1 mouse cellular context compared by ENCODE assay signal in the genomic region with DNA sequence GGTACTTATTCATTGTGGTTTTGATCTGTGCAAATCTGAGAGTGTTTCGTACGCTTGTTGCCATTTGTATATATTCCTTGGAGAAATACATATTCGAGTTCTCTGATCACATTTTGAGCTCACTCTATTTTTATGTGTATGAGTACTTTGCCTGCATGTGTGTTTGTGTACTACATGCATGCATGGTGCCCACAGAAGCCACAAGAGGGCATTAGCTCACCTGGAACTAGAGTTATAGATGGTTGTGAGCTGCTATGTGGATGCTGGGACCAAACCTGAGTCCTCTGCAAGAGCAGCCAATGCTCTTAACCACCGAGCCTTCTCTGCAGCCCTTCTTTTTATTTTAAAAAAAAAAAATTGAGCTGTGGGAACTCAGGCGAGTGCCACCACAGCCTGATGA.
A peak's percentile ranks its signal among the peaks of the same experiment; 100 is the strongest.
TF ChIP-seq lines count a peak whose summit lies in the region.

No protein-coding gene starts in this region.

TF ChIP-seq in MEL, 35 proteins besides CTCF, POLR2A, EP300 and RAD21:
- TF ChIP-seq MEF2A (IDR thresholded peaks at IDR 0.05; ENCODE audit: extremely low read depth, insufficient replicate concordance, low read depth, low read length, poor library complexity, severe bottlenecking) (no peak), SMC3 (IDR thresholded peaks at IDR 0.05; ENCODE audit: low read depth, low read length) (peak; percentile 51), ZC3H11A (IDR thresholded peaks at IDR 0.05; ENCODE audit: low read depth, low read length) (peak; percentile 38; the same call in 1 of the 2 replicates)
TF ChIP-seq in MEL: peak in this region for 2.
